Mouse (Mus musculus): ENCODE measurements around the gene Tpbgl.
A peak's percentile ranks its signal among the peaks of the same experiment; 100 is the strongest.

The Tpbgl gene

GRCm38 (mm10) chr7:99641245-99641644 is 14.3 kb upstream of the Tpbgl start:
- no peak for DNase-seq

- no peak for DNase-seq
These were observed 7.2 kb upstream of the Tpbgl start for GRCm38 (mm10) chr7:99633966-99634665.

GRCm38 (mm10) chr7:99632286-99632685 is 5.4 kb upstream of the Tpbgl start:
- no peak for DNase-seq

GRCm38 (mm10) chr7:99627366-99627765 is 463 bp upstream of the Tpbgl start:
- no peak for DNase-seq

GRCm38 (mm10) chr7:99625722-99626375 is 1.1 kb downstream of the Tpbgl start:
- peak; percentile 73 for DNase-seq

GRCm38 (mm10) chr7:99618860-99619259 is 8.0 kb downstream of the Tpbgl start:
- peak; percentile 39 for DNase-seq

GRCm38 (mm10) chr7:99618264-99618663 is 8.6 kb downstream of the Tpbgl start:
- DNase-seq: no peak

GRCm38 (mm10) chr7:99607632-99608031 is 19.3 kb downstream of the Tpbgl start:
- DNase-seq: no peak

- DNase-seq: no peak
These were observed 20.1 kb downstream of the Tpbgl start for GRCm38 (mm10) chr7:99606766-99607165.

- DNase-seq: no peak
These were observed 20.6 kb downstream of the Tpbgl start for GRCm38 (mm10) chr7:99606303-99606702.

GRCm38 (mm10) chr7:99605058-99605457 is 21.8 kb downstream of the Tpbgl start:
- DNase-seq: no peak

- no peak for DNase-seq
These were observed 22.8 kb downstream of the Tpbgl start for GRCm38 (mm10) chr7:99603875-99604662.

GRCm38 (mm10) chr7:99598722-99599121 is 28.2 kb downstream of the Tpbgl start:
- DNase-seq: no peak

GRCm38 (mm10) chr7:99593868-99594803 is 32.8 kb downstream of the Tpbgl start:
- DNase-seq: no peak

- DNase-seq: no peak
These were observed 34.2 kb downstream of the Tpbgl start for GRCm38 (mm10) chr7:99592669-99593068.

- no peak for DNase-seq
These were observed 36.3 kb downstream of the Tpbgl start for GRCm38 (mm10) chr7:99590646-99591045.

GRCm38 (mm10) chr7:99590064-99590463 is 36.8 kb downstream of the Tpbgl start:
- peak; percentile 71 for DNase-seq

- no peak for DNase-seq
These were observed 40.9 kb downstream of the Tpbgl start for GRCm38 (mm10) chr7:99585976-99586375.

GRCm38 (mm10) chr7:99583625-99584024 is 43.3 kb downstream of the Tpbgl start:
- no peak for DNase-seq

- DNase-seq: no peak
These were observed 44.0 kb downstream of the Tpbgl start for GRCm38 (mm10) chr7:99582867-99583266.

- no peak for DNase-seq
These were observed 44.6 kb downstream of the Tpbgl start for GRCm38 (mm10) chr7:99582306-99582705.

- no peak for DNase-seq
These were observed 46.7 kb downstream of the Tpbgl start for GRCm38 (mm10) chr7:99580247-99580646.

All from cerebellum, adult 9-11 months (tissue).